Mouse (Mus musculus): ENCODE data around the gene Olfr805.

Olfr805 gene

DNA sequence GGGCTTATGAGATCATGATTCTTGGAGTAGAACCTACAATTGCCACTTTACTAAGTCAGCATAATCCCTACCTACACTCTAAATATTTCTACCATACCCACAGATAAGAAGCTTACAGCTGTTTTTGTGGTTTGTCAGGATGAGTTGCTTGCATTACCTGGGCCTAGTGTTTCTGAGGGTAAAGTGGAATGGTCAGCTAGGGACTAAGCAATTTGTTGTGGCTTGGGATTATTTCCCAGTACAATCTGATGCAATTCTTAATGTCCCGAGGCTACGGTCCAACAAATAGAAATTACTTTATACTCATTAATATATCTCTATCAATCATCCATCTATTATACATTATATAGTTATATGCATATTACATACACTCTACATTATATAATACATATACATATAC, at the start of gene Olfr805:
Gene Olfr805, minus strand, starts transcription at position 101 of the 400 bp plus-strand sequence.
- no peak for DNase-seq (ENCODE audit: low spot score)

DNA sequence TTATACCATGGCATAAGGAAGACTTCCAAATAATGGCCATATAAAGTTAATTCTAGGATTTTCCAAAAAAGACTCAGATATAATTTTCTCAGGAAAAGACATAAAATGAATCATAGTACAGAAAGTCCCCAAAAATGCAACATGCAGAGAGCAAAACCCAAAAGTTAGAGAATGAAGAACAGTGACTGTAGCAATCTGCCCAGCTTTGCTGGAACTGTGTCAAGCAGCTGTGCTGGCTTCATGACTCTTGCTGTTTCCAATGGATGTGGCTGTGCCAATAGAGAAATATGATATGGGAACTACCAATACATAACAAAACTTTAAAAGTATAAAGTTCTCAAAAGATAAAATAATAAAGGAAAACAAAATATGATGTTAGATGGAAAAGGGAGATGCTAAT, 48.9 kb upstream of the Olfr805 start:
- no peak for DNase-seq (ENCODE audit: low spot score)

GRCm38 (mm10) chr10:129774338-129774737, 45.2 kb upstream of the Olfr805 start, which contains the start of gene Olfr809:
Gene Olfr809, plus strand, starts transcription at chr10:129774638.
- DNase-seq (ENCODE audit: low spot score), result no peak

DNA sequence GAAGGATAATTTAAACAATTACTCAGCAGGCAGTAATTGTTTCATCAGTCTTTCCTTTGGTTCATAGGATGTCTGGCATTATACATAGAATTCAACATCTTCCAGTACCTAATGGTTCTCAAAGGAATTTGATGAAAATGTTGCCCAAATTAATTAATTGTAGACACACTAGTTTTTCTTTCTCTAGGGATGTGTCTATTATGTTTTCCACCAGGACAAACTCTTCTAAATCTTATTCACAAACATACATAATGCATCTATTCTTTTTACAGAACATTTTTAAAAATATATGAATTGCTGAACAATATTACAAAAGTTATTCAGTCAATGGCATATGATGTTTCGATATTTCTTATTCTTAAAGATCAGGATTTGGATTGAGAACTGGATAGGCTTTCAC, 36.0 kb upstream of the Olfr805 start, which contains the start of gene Olfr808:
Gene Olfr808, plus strand, starts transcription at position 301 of the 400 bp plus-strand sequence.
- no peak for DNase-seq (ENCODE audit: low spot score)

- no peak for DNase-seq (ENCODE audit: low spot score)
Observed at GRCm38 (mm10) chr10:129757693-129758092, 28.5 kb upstream of the Olfr805 start, which contains the start of gene Olfr807. Gene Olfr807, minus strand, starts transcription at chr10:129757793.

- no peak for DNase-seq (ENCODE audit: low spot score)
Observed at GRCm38 (mm10) chr10:129741821-129742220, 12.6 kb upstream of the Olfr805 start, which contains the start of gene Olfr806. Gene Olfr806, minus strand, starts transcription at chr10:129741921.

DNA sequence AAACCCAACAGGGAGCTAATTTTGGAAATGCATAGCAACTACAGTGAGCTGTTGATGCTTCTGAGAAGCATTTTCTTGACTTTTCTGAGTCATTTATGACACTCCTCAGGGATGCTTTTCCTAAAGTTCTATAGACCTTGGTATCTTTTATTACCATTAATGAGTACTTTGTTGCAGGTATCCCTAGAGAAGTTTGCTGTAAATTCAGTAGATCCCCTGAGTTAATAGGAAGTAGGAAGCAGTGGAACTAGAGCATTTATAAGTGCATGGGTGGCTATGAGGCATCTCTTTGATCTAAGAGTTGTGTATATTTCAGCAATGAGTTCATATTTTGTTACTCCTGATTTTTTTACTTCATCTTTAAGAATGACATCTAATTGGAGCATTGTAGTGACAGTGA, 26.3 kb downstream of the Olfr805 start, which contains the start of gene Olfr804:
Gene Olfr804, plus strand, starts transcription at position 301 of the 400 bp plus-strand sequence.
- no peak for DNase-seq (ENCODE audit: low spot score)

DNA sequence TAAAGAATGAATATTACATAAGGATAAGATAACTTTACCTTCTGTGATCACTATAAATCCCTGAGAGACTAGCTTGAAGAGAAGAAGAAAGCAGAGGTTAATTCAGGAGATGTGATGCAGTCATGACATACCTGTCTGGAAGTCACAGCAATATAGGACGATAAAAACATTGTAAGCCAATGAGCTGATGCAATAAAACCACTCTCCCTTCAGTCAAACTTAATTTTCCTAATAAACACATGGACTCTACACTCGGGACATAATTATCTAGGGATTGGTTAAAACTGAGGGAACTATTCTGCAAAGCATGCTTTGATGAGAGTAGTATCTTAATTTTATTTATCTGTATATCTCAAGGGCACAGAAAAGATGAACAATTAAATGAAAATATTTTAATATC, 35.0 kb downstream of the Olfr805 start, which contains the start of gene Olfr803:
Gene Olfr803, minus strand, starts transcription at position 101 of the 400 bp plus-strand sequence.
- no peak for DNase-seq (ENCODE audit: low spot score)

DNA sequence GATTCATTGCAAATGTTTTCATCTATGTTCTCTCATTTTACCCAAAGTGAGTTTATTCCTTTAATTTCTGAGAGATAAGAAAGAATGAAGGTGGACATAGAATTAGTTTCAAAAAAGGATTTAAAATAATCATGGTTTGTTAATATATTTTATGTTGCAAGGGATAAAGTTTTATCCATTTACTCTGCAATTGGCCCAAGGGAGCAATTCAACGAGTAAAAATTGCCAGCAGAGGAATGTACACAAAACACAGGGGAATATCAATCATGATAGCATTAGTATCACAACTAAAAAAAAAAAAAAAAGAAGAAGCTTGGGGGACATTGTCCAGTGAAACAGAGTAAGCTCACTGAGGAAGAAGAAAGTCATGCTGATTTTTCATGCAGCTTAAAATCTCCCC, 41.1 kb downstream of the Olfr805 start, which contains the start of gene Olfr802:
Gene Olfr802, minus strand, starts transcription at position 101 of the 400 bp plus-strand sequence.
- DNase-seq (ENCODE audit: low spot score), result no peak

- no peak for DNase-seq (ENCODE audit: low spot score)
Observed at GRCm38 (mm10) chr10:129673765-129674164, 55.4 kb downstream of the Olfr805 start, which contains the start of gene Olfr801. Gene Olfr801, minus strand, starts transcription at chr10:129673865.

Data from ovary, postnatal 36 days (tissue).